Mouse (Mus musculus) C2C12 (cell line): Measurements from ENCODE around the gene H2-M10.6. TPM values are rescaled to one million over a fixed set of nuclear protein-coding genes. Genes with fewer than 3 reads are reported as not detected.

Source experiments
- H3K27me3 ChIP-seq: one replicate; pipeline ENCODE4 v1.6.1; 2011; ENCODE audit not compliant: control insufficient read depth, insufficient read depth, insufficient read length
- H3K36me3 ChIP-seq: one replicate; pipeline ENCODE4 v1.6.1; 2011; ENCODE audit not compliant: control insufficient read depth, insufficient read depth
- H3K4me3 ChIP-seq: one replicate; pipeline ENCODE4 v1.5.1; 2011; ENCODE audit warnings: mild to moderate bottlenecking, control low read depth; ENCODE audit not compliant: poor library complexity, insufficient read depth, severe bottlenecking
- H3K79me2 ChIP-seq: one replicate; pipeline ENCODE4 v1.6.1; 2011; ENCODE audit not compliant: control insufficient read depth, insufficient read depth
- H3K79me3 ChIP-seq: one replicate; pipeline ENCODE4 v1.6.1; 2011; ENCODE audit warnings: low read depth, control low read depth
- H3ac ChIP-seq: one replicate; pipeline ENCODE3; 2011; ENCODE audit warnings: low read depth; ENCODE audit not compliant: control insufficient read depth, insufficient read length
- CEBPB ChIP-seq: IDR thresholded peaks from one replicate; pipeline ENCODE4 v1.6.1; 2011; ENCODE audit warnings: low read depth, mild to moderate bottlenecking, control low read depth, moderate library complexity
- CTCF ChIP-seq: IDR thresholded peaks from one replicate; pipeline ENCODE4 v1.5.1; 2011; ENCODE audit not compliant: control insufficient read depth, insufficient read depth, insufficient read length
- FOSL1 ChIP-seq: IDR thresholded peaks from one replicate; pipeline ENCODE4 v1.8.0; 2011; ENCODE audit warnings: mild to moderate bottlenecking, low read length; ENCODE audit not compliant: poor library complexity, insufficient read depth, severe bottlenecking
- MAX ChIP-seq: IDR thresholded peaks from one replicate; pipeline ENCODE4 v1.6.1; 2011; ENCODE audit warnings: mild to moderate bottlenecking, control low read depth
- MYOD1 ChIP-seq: IDR thresholded peaks from one replicate; pipeline ENCODE4 v1.6.1; 2011; ENCODE audit warnings: low read depth; ENCODE audit not compliant: control insufficient read depth, insufficient read length
- MYOG ChIP-seq: IDR thresholded peaks from one replicate; pipeline ENCODE4 v1.6.1; 2011; ENCODE audit not compliant: control insufficient read depth, insufficient read length; ENCODE audit errors: extremely low read depth
- USF1 ChIP-seq: IDR thresholded peaks from one replicate; pipeline ENCODE4 v1.6.1; 2011; ENCODE audit warnings: low read depth, mild to moderate bottlenecking, control low read depth, moderate library complexity
- polyA plus RNA-seq: library from polyadenylated mRNA; unstranded; fragments of >200 nt; fragmentation: generic; extraction: Trizol; gene quantifications from one replicate; pipeline ENCODE4 v1.2.1, GENCODE M21; 2012; ENCODE audit warnings: missing spikeins

H2-M10.6 gene
- polyA plus RNA-seq, 1 experiment = not detected

DNA sequence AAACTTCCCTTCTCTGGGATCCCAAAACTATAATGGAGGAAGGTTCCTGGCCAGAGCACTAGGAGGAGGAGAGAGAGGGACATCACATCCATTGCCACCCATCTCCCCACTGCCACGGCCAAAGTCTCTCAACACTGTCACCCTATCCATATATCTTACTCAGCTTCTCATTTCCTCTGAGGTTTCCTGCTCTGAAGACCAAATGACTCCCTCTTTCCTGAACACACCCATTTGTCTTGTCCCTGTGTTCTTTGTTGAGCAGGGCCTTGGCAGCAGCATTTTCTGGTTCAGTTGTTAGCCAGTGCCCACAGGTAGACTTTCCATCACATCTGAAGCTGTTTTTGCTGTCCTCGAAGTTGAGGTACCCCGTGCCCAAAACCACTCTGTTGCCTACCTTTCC lies 46.2 kb downstream of the H2-M10.6 start:
- Histone ChIP-seq H3K27me3 (no peaks in the 10 kb centered on the region), H3K4me3 (no peak overlapping the region), H3K79me2 (no peaks in the 10 kb centered on the region), H3K36me3 (peaks cover 45% of the 10 kb centered on the region), H3K79me3 (no peaks in the 10 kb centered on the region), H3ac (no peak overlapping the region)
- TF ChIP-seq MYOG (no peak), MAX (no peak)

DNA sequence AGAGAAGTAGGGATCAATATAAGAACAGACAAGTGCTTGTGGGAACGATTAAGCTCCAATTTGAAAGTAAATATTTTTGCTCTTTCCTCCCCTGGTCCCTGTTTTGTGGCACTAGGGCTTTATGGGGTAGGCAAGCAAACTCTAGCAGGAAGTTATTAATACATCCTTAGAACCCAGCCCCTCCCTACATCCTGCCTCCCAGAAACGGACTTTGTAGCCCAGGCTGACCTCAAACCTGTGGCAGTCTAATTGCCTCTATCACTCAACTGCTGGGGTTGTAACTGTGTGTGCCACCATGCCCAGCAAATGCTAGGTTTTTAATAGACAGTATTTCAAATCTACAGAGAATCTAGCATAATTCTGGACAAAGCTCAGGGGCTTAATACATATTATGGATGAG lies 49.7 kb downstream of the H2-M10.6 start:
- Histone ChIP-seq H3K79me2 (no peaks in the 10 kb centered on the region), H3ac (no peak overlapping the region), H3K79me3 (no peaks in the 10 kb centered on the region), H3K4me3 (no peak overlapping the region), H3K27me3 (peaks cover 2% of the 10 kb centered on the region), H3K36me3 (peaks cover 24% of the 10 kb centered on the region)
- TF ChIP-seq USF1 = no peak
- no peak for TF ChIP-seq MYOD1
- no peak for TF ChIP-seq CTCF
- no peak for TF ChIP-seq CEBPB
- TF ChIP-seq MAX = no peak
- no peak for TF ChIP-seq FOSL1
- TF ChIP-seq MYOG = no peak

Other genes starting within 250 kb of the H2-M10.6 start
- not detected for gene H2-M9, start 169.5 kb upstream of the H2-M10.6 start, polyA plus RNA-seq
- gene H2-M1, start 140.0 kb upstream of the H2-M10.6 start, polyA plus RNA-seq = not detected
- gene H2-M10.5, start 39.3 kb upstream of the H2-M10.6 start, polyA plus RNA-seq = not detected
- gene Trim26, start 25.0 kb downstream of the H2-M10.6 start, polyA plus RNA-seq = 15.0 TPM
- 0.04 TPM for gene Trim15, start 55.0 kb downstream of the H2-M10.6 start, polyA plus RNA-seq
- not detected for gene Trim10, start 57.4 kb downstream of the H2-M10.6 start, polyA plus RNA-seq
- not detected for gene Trim40, start 78.0 kb downstream of the H2-M10.6 start, polyA plus RNA-seq
- gene Trim31, start 85.9 kb downstream of the H2-M10.6 start, polyA plus RNA-seq = not detected
- gene Rnf39, start 130.7 kb downstream of the H2-M10.6 start, polyA plus RNA-seq = 0.02 TPM
- gene Ppp1r11, start 139.6 kb downstream of the H2-M10.6 start, polyA plus RNA-seq = 181 TPM
- gene Znrd1, start 146.4 kb downstream of the H2-M10.6 start, polyA plus RNA-seq = 93.2 TPM
- gene Znrd1as, start 146.4 kb downstream of the H2-M10.6 start, polyA plus RNA-seq = 3.2 TPM
- not detected for gene 2410137M14Rik, start 169.1 kb downstream of the H2-M10.6 start, polyA plus RNA-seq
- gene H2-M5, start 177.4 kb downstream of the H2-M10.6 start, polyA plus RNA-seq = 0.06 TPM
- 11.6 TPM for gene Zfp57, start 189.0 kb downstream of the H2-M10.6 start, polyA plus RNA-seq
- 0.02 TPM for gene Mog, start 211.2 kb downstream of the H2-M10.6 start, polyA plus RNA-seq
- 6.1 TPM for gene Gabbr1, start 233.8 kb downstream of the H2-M10.6 start, polyA plus RNA-seq